Mouse (Mus musculus) granulocyte monocyte progenitor cell, adult 5-6 weeks (primary cell): Measurements from ENCODE around the gene Tead1. TPM values are rescaled to one million over a fixed set of nuclear protein-coding genes. Genes with fewer than 3 reads are reported as not detected.

ENCODE experiments used
- ATAC-seq: replicated peaks from 2 replicates; pipeline ENCODE4 v1.8.0; 2016; ENCODE audit warnings: mild to moderate bottlenecking, moderate TSS enrichment, inconsistent platforms; ENCODE audit not compliant: poor library complexity, severe bottlenecking
- total RNA-seq, 2 experiments: library from RNA; stranded (forward) in 1 of 2; stranded (reverse) in 1 of 2; fragments of 200-712, 200-1000 nt in 1 of 2; fragments of >200 nt in 1 of 2; fragmentation: Nextera tagmentation in 1 of 2; gene quantifications; 2 replicates each; pipeline ENCODE4 v1.2.3; 2014 to 2017

Gene Tead1
- total RNA-seq, 2 experiments from 2014 or later, result not detected

- ATAC-seq, result no peak
Observed at GRCm38 (mm10) chr7:112840890-112841289, 161.8 kb downstream of the Tead1 start.

GRCm38 (mm10) chr7:112841484-112841883, 162.4 kb downstream of the Tead1 start:
- no peak for ATAC-seq

GRCm38 (mm10) chr7:112841886-112842285, 162.8 kb downstream of the Tead1 start:
- 0 out of 2 replicates have a peak, but pooled peaks have one; percentile 22 for ATAC-seq

GRCm38 (mm10) chr7:112851281-112851744, 172.2 kb downstream of the Tead1 start:
- no peak for ATAC-seq

- ATAC-seq, result no peak
Observed at GRCm38 (mm10) chr7:112852149-112852839, 173.2 kb downstream of the Tead1 start.

- ATAC-seq, result no peak
Observed at GRCm38 (mm10) chr7:112853857-112854256, 174.7 kb downstream of the Tead1 start.

GRCm38 (mm10) chr7:112854516-112854915, 175.4 kb downstream of the Tead1 start:
- peak; percentile 40; the same call in 1 of the 2 replicates for ATAC-seq

- ATAC-seq, result no peak
Observed at GRCm38 (mm10) chr7:112855419-112855818, 176.3 kb downstream of the Tead1 start.

- ATAC-seq, result no peak
Observed at GRCm38 (mm10) chr7:112856121-112856571, 177.0 kb downstream of the Tead1 start.

GRCm38 (mm10) chr7:112856583-112856982, 177.5 kb downstream of the Tead1 start:
- ATAC-seq, result no peak

GRCm38 (mm10) chr7:112859887-112860286, 180.8 kb downstream of the Tead1 start:
- ATAC-seq, result peak; percentile 97

- no peak for ATAC-seq
Observed at GRCm38 (mm10) chr7:112862086-112862485, 183.0 kb downstream of the Tead1 start.

- no peak for ATAC-seq
Observed at GRCm38 (mm10) chr7:112864188-112864587, 185.1 kb downstream of the Tead1 start.

- peak; percentile 73 for ATAC-seq
Observed at GRCm38 (mm10) chr7:112865739-112866138, 186.6 kb downstream of the Tead1 start.

GRCm38 (mm10) chr7:112868551-112869465, 189.7 kb downstream of the Tead1 start:
- ATAC-seq, result peak; percentile 39; the same call in 1 of the 2 replicates

GRCm38 (mm10) chr7:112871752-112872151, 192.6 kb downstream of the Tead1 start:
- no peak for ATAC-seq

GRCm38 (mm10) chr7:112872435-112873196, 193.5 kb downstream of the Tead1 start:
- ATAC-seq, result no peak

- no peak for ATAC-seq
Observed at GRCm38 (mm10) chr7:112876128-112876527, 197.0 kb downstream of the Tead1 start.

- ATAC-seq, result no peak
Observed at GRCm38 (mm10) chr7:112883791-112884274, 204.7 kb downstream of the Tead1 start.

- no peak for ATAC-seq
Observed at GRCm38 (mm10) chr7:112885546-112885945, 206.4 kb downstream of the Tead1 start.
